Mouse (Mus musculus) CD4-positive, CD25-positive, alpha-beta regulatory T cell, adult 9 weeks (primary cell): ENCODE results near the gene Stau1. TPM values are rescaled to one million over a fixed set of nuclear protein-coding genes. Genes with fewer than 3 reads are reported as not detected.

Source experiments
- polyA plus RNA-seq: library from polyadenylated mRNA; unstranded; fragments of 100-300 nt; shearing (Covaris generic); gene quantifications from one replicate; pipeline ENCODE4 v1.2.1, GENCODE M21; 2017

Stau1 gene
- polyA plus RNA-seq = 86.4 TPM

DNA sequence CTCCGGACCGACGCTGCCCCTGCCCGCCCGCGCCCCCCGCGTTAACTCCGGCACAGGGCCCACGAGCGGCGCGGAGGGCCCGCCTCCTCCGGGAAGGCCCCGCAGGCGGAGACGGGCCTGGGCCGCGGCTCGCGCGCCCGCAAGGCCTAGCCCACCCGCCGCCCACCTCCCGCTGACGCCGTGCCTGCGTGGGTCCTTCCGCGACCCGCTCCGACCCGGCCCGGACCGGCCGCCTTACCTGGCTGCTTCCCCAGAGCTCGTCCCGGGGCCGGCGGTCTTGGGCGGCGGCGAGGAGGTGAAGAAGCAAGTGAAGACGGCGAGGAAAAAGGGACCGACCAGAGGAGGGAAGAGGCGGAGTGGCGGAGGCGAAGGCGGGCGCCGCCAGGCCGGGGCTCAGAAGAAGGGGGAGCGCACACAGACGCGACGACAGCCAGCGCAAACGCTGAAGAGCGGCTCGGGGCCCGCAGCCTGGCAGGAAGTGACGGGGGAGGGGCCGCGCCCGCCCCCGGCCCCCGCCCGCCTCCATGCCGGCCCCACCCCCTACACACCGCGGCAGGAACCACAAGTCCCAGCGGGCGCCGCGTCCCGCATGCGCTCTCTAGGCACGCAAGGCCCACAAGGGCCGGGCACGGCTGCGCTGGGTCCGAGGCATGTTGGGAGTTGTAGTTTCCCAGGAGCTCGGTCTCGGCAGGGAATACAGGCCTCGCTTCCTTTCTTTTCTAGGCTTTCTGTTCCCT is at the start of gene Stau1:
TSS of gene Stau1 (minus strand) at position 504 of the 737 bp plus-strand sequence.

DNA sequence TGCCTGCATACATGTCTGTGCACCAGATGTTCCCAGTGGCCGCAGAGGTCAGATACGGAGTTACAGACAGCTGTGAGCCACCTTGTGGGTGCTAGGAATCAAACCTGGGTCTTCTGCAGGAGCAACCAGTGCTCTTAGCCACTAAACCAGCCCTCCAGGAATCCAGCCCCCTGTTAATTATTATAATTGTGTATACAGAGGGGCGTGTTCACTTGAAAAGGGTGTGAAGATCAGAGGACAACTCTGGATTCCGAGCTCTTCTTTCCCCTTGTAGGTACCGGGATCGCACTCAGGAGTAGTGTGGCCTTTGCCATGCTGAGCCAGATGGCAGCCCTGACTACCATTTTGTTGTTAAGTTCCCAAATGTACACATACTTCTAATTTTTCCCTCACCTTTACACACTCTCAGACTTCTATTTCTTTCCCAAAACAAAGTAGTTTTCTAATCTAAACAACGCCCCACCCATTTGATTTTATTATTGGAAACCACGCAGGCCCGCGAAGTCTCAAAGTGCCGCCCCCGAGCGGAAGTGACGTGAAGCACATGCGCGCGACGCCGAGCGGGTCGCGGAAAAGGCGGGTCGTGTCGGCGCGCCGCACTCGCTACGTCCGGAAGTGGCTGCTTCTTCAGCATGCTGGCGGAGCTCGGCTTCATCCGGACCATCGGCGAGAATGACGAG is 18.7 kb upstream of the Stau1 start, which contains the start of gene Ddx27:
TSS of gene Ddx27 (plus strand) at position 492 of the 680 bp plus-strand sequence.

DNA sequence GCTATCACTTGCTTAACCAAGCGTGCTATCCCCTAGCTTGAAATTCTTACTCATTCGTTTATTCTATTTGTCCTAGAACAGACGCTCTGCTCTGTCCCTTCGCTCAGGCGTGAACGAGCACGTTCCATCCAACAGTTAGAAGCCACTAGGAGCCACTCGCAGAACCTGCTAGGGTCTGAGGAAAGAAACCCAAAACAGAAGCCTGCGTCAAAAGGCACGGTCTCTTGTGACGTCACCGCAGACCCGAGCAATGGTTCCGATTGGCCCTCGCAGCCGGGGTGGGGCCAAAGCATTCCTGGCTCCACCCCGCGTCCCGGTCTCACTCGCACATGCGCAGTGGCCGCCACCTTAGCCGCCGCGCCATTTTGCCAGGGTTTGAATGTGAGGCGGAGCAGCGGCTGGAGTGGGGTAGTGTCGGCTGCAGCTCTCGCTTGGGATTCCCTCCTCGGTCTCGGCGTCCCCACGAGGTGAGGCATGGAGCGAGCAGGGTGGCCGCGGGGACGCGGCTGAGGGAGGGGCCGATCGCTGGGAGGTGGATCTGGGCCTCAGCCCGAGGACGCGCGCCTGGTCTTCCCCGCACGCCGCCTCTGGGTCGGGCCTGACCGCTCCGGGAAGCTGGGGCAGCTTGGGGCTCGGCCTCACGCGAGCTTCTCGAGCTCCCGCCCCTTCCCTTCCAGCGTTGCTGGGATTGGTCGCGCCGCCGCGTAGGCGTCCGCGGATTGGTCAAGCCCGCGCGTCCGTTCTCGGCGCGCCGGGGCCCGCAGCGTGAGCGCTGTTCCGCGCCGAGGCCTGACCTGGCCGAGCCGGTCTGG is 90.2 kb downstream of the Stau1 start, which contains the start of gene Cse1l:
TSS of gene Cse1l (plus strand) at position 330 of the 812 bp plus-strand sequence.

Other genes with a start within 250 kb of the Stau1 start
- 0.27 TPM for gene Trp53rkb, start 203.8 kb downstream of the Stau1 start, polyA plus RNA-seq
- gene Arfgef2, start 190.7 kb downstream of the Stau1 start, polyA plus RNA-seq = 3.4 TPM
- 88.5 TPM for gene Cse1l, start 90.3 kb downstream of the Stau1 start, polyA plus RNA-seq
- gene Ddx27, start 18.9 kb upstream of the Stau1 start, polyA plus RNA-seq = 102 TPM
- 47.8 TPM for gene Znfx1, start 66.7 kb upstream of the Stau1 start, polyA plus RNA-seq
- 1.1 TPM for gene Kcnb1, start 193.9 kb upstream of the Stau1 start, polyA plus RNA-seq
- not detected for gene Ptgis, start 244.3 kb upstream of the Stau1 start, polyA plus RNA-seq